Mouse (Mus musculus) T-helper 2 cell (primary cell): ENCODE measurements around the gene Irx5.

Experiments used
- in situ Hi-C: fragments of 300-600 bp; cut with MboI, MseI; formaldehyde crosslinking; loops from one replicate; pipeline ENCODE4 v1.15.1; 2025; ENCODE audit warnings: high pct_unique_total_duplicates

Gene Irx5

DNA sequence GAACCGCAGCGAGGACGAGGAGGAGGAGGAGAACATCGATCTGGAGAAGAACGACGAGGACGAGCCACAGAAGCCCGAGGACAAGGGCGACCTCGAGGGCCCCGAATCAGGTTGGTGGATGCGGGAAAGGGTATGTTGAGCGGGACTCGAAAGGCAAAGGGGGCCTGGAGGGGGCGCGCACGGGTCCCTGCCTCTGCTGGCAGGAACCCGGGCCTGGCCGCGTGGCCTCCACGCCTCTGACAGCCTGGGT lies 2.3 kb downstream of the Irx5 start:
- in situ Hi-C loops: loop anchor here (5.0 to 25.0 kb wide), 3 partner anchors 562 to 1172 kb away; partner anchors contain the start of gene Aktip

DNA sequence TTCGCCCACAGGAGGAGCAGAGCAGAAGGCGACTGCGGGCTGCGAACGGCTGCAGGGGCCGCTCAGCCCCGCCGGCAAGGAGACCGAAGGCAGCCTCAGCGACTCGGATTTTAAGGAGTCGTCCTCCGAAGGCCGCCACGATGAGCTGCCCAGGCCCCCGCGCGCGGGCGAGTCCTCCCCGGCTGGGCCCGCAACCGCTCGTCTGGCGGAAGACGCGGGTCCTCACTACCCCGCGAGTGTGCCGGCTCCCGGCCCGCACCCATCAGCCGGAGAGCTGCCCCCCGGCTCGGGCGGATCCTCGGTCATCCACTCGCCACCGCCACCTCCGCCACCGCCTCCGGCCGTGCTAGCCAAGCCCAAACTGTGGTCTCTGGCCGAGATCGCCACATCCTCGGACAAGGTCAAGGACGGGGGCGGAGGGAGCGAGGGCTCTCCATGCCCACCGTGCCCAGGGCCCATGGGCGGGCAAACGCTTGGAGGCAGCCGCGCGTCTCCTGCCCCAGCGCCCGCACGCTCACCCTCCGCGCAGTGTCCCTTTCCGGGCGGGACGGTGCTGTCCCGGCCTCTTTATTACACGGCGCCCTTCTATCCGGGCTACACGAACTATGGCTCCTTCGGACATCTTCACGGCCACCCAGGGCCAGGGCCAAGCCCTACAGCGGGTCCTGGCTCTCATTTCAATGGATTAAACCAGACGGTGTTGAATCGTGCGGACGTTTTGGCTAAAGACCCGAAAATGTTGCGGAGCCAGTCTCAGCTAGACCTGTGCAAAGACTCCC lies 2.8 kb downstream of the Irx5 start:
- in situ Hi-C loops: loop anchor here (25.0 kb wide), 2 partner anchors 973 to 1173 kb away; partner anchors contain the start of gene Aktip

- in situ Hi-C loops: loop anchor here (25.0 kb wide), 2 partner anchors 974 to 1174 kb away; partner anchors contain the start of gene Aktip
These were observed 4.3 kb downstream of the Irx5 start for GRCm38 (mm10) chr8:92361546-92362351.

GRCm38 (mm10) chr8:92362396-92363115 lies 5.1 kb downstream of the Irx5 start:
- in situ Hi-C loops: loop anchor here (25.0 kb wide), 2 partner anchors 975 to 1175 kb away; partner anchors contain the start of gene Aktip

DNA sequence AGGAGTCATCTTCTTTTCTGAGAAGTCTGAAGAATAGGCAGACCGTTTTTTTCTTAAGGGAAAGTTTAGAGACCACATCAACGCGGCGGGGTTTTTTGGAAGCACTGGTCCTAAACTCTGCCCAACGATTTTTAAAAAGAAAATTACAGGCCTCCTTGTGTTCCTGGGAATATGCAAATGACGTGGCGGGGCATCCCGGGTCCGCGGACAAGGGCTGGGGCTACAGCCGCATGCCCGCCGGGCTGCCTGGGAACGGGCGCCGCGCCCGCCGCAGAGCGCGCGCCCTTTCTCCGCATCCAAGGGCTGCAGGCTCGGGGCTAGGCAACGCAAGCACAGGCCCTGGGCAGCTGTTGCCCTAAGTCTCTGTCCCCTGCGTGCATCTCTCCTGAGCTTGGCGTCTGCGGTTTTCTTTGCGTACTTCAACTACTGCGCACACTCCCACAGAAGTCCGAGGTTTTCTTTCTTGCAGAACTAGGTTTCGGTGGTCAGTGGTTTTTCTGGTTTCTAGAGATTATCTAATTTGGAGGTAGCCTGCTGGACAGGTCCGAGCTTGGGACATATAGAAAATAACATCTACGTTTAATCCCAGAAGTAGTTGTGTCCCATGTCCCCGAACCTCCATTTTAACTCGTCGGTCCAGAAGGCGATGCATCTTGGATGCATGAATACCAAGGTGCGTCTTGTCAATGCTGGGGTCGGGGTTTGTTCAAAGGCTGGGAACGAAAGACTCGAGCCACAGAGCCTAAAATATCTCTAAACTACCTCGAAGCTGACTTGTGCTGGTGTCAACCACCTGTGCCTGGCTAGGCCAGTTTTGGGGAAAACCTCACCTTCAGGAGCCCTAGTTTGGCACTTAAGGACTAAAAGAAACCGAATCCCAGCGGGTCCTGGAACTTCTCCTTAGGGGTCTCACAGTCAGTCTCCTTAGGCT lies 6.1 kb downstream of the Irx5 start:
- in situ Hi-C loops: loop anchor here (25.0 kb wide), 2 partner anchors 976 to 1176 kb away; partner anchors contain the start of gene Aktip

DNA sequence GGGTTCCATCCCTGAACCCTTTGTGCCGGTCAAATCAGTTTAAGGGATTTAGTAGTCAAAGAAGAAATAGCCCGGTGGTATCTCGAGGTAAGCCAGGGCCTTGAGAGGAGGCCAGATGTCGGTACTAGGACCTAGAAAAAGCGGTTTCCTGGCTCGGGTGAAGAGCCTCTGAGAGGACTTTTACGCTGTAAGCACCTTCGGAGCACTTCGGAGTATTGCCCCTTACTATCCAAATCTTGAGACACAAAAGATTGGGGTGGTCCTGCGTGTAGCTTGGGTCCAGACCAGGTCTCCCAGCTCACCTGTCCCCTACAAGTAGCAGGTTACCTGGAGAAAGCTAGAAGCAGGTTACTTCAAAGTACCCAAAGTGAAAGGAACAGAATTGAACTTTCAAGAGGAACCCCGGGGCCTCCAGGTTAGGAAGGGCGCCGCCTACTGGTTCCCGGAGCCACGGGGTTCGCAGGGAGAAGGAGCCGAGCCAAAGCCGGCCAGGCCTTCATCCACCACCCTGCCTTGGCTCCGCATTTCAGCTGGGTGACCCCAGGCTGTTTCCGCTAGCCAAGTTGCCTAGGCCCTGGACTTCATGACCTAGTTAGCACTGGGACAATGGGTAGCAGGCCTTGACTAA lies 6.8 kb downstream of the Irx5 start:
- in situ Hi-C loops: loop anchor here (25.0 kb wide), 2 partner anchors 977 to 1177 kb away; partner anchors contain the start of gene Aktip

DNA sequence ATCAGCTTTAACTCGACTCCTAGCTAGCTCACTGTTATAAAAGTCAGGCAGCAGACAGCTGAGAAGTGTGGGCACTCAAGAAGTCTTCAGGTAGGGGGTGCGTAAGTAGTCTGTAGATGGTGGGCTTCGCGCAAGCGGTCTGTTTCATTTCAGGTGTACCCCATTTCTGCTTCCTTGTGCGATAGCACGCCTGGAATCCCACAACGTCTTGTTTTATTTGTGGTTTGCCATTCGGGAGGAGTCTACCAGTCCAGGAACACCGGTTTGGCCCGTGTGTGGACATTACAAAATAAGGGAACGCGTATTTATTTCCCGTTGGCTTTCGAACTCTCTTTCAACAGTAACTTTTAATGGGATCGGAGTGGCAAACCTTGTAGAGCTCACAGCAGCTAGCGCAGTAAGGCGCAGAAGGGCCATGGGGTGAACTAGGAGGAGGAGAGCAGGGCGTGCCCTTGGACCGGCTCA lies 7.4 kb downstream of the Irx5 start:
- in situ Hi-C loops: loop anchor here (25.0 kb wide), 2 partner anchors 978 to 1178 kb away; partner anchors contain the start of gene Aktip

DNA sequence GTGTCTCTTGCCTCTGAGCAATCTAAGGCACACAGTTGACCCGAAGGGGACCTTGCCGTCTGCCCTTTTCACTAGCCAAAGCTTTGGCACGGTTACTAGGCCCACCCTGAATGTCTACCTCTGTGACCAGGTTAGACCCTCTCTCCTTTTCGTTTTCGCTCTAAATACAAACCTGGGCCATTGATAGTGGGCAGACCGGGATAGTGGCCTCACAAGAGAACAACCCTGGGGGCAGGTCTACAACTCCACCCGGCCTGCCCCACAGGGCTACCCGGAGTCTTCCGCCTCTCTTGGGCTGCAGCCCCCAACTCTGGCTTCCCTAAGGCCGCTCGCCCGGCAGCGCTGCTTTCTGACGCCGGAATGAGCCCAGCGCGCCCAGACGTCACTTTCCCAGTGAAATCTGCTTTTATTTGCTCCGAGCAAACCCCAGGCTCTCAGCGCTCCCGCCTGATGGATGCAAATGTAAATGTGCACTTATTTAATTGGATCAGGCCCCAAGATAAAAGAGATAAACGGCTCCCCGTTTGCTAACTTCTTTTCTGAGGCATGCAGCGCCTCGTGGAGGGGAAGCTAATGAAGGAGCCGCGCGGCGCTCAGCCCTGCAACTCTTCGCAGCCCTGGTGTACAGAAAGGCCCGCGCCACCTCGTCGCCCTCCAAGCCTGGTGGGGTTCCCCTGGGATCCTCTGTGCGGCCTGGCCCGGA lies 8.0 kb downstream of the Irx5 start:
- in situ Hi-C loops: loop anchor here (25.0 kb wide), 2 partner anchors 978 to 1178 kb away; partner anchors contain the start of gene Aktip

- in situ Hi-C loops: loop anchor here (25.0 kb wide), 2 partner anchors 979 to 1179 kb away; partner anchors contain the start of gene Aktip
These were observed 8.7 kb downstream of the Irx5 start for GRCm38 (mm10) chr8:92365944-92366735.

- in situ Hi-C loops: loop anchor here (25.0 kb wide), 2 partner anchors 980 to 1180 kb away; partner anchors contain the start of gene Aktip
These were observed 9.4 kb downstream of the Irx5 start for GRCm38 (mm10) chr8:92366736-92367267.

DNA sequence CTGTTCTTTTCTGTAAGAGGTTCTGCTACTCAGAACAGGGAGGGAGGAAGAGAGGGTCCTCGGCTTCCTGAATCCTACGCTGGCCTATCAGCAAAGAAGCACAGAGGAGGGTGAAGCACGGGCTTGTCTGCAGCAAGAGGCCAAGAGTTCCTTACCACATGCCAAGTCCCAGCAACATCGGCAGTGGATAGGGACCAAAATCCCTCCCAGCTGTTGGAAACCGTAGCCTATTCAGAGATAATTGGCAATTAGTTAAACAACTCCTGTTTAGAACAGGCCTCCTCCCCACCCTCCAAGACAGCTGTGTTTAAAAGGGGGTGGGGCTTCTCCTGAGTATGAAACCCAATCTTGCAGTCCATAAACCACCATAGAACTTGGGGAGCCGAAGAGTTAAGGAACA lies 22.1 kb downstream of the Irx5 start:
- in situ Hi-C loops: loop anchor here (10.0 kb wide), 1 partner anchor 1555 kb away; the partner anchor contains the start of gene Chd9

DNA sequence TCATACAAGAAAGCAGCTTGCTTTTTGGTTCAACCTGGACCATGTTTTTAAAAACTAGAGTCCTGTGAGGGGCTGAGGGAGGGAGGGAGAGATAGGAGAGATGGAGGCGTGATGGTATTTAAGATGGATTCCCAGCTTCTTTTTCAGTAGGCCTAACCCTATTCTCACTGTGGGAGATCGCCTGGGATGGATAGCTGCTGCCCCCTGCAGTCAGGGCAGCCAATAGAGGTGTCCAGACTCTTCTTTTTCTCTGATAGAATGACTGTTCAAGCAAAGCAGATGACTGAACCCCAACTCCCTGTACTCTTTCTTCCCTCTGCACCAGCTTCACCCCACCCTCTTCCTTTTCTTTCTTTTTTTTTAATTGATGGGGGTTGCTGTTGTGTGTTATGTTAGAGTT lies 23.1 kb downstream of the Irx5 start:
- in situ Hi-C loops: no loop called here

DNA sequence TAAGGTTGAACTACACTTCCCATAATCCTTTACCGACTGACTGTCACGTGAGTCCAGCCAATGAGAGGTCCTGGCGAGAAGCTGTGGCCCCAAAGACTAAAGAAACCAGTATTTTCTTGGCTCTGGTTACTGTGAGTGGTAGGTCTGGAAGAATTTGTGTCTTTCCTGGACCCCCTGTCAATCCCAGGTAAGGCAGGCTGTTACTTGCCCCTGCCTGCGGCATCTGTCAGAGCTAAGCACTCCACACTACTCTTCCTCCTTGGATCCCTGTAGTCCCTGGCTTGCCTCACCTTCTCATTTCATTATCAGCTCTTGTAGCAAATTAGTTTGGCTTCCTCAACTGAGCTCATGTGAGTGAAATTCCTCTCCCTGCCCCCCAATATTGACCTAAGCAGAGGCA lies 30.5 kb downstream of the Irx5 start:
- in situ Hi-C loops: no loop called here

GRCm38 (mm10) chr8:92404218-92404617 lies 46.8 kb downstream of the Irx5 start:
- in situ Hi-C loops: no loop called here

GRCm38 (mm10) chr8:92408092-92408491 lies 50.7 kb downstream of the Irx5 start:
- in situ Hi-C loops: no loop called here

DNA sequence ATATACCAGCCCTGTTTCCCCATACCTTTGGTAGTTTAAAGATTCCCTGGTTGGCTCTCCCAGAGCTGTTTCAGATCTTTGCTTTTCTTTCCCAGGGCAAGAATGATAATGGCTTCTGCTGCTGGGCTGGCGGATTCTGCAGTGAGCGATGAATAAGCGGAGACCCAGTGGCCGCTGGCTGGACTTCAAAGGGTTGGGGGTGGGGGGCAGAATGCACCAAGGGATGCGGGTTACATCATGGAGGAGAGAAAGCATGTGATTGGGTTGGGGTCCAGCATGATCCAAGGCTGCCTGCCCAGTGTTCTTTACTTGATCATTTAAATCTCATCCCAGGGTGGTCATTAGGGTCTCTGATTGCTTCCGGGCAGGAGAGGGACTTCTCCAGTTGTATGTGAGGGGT lies 56.2 kb downstream of the Irx5 start:
- in situ Hi-C loops: no loop called here

- in situ Hi-C loops: no loop called here
These were observed 63.2 kb downstream of the Irx5 start for GRCm38 (mm10) chr8:92420666-92421065.
